In genomic region chr5:105139409-105140088, GRCm38 (mm10) we compare ENCODE assay signal across 10 mouse cellular contexts. TPM values are rescaled to one million over a fixed set of nuclear protein-coding genes. Genes with fewer than 3 reads are reported as not detected.
DNase-seq lines count a peak whose midpoint lies in the region; ATAC-seq and TF ChIP-seq lines count a peak whose summit lies in the region.
"Not testable (repeated sequence)": the region's sequence is repeated elsewhere in the genome, so short reads cannot be mapped to it uniquely, and the experiment has no call there.
"Had no signal": no experiment of that assay in that cellular context is flagged by ENCODE, and none has a peak within 500 bp of the region (broad histone marks: within the 10 kb centered on the region; RNA-seq: fewer than 3 reads in every experiment).

Gene Gbp9 (minus strand): TSS chr5:105139539.
Gene Gbp8 (minus strand): TSS chr5:105139540.
Gene Gbp4 (minus strand): TSS chr5:105139586.

- not testable (repeated sequence) for H3K27me3 ChIP-seq in heart, embryonic 16.5 days (ENCODE audit: control insufficient read depth, insufficient read depth, low read length); splenic B cell, adult 2 months (ENCODE audit: control insufficient read depth, insufficient read depth, low read length, poor library complexity, severe bottlenecking)

- intact Hi-C loops in gastrocnemius, adult 2 months (cut with DNase I), result loop anchor here (10.0 kb wide), 1 partner anchor 155 kb away; the partner anchor contains the start of gene Abcg3

- WGBS in heart, embryonic 16.5 days, result 13% methylated on average over 2 of the region's 2 CpGs

- not testable (repeated sequence) for TF ChIP-seq CTCF in gastrocnemius, adult 2 months (IDR thresholded peaks at IDR 0.05)

- not testable (repeated sequence) for H3K9ac ChIP-seq in heart, embryonic 16.5 days (ENCODE audit: low read length)

- H3K27ac ChIP-seq in gastrocnemius, adult 2 months, result peak within 1 kb of the TSS; percentile 75
- H3K27ac ChIP-seq in heart, embryonic 16.5 days (ENCODE audit: low read length), result not testable (repeated sequence)

- not testable (repeated sequence) for H3K9me3 ChIP-seq in heart, embryonic 16.5 days (replicated peaks; ENCODE audit: control insufficient read depth, low read length)

- peak within 1 kb of the TSS; percentile 60 for H3K4me3 ChIP-seq in gastrocnemius, adult 2 months
- peak within 1 kb of the TSS; percentile 30 for H3K4me3 ChIP-seq in heart, embryonic 16.5 days (ENCODE audit: low read length)

- DNase-seq in 416B (ENCODE audit: low read depth) (peak; percentile 30), ZHBTc4 (ENCODE audit: low read depth, low spot score) (peak; percentile 7)
- not testable (repeated sequence) for DNase-seq in gastrocnemius, adult 2 months
- peak; percentile 32 to 33 for DNase-seq in kidney, adult 8-10 months
- DNase-seq in lung, adult 18-20 months, result peak; percentile 36 to 43
- DNase-seq in splenic B cell, adult 2 months (ENCODE audit: low read depth, low spot score), result peak; percentile 83

- H3K36me3 ChIP-seq in heart, embryonic 16.5 days (ENCODE audit: control insufficient read depth, insufficient read depth); splenic B cell, adult 2 months (ENCODE audit: control insufficient read depth, insufficient read depth, low read length, poor library complexity, severe bottlenecking): not testable (repeated sequence)

- peak within 1 kb of the TSS; percentile 16 for H3K4me2 ChIP-seq in heart, embryonic 16.5 days (ENCODE audit: low read depth, low read length)

- peak; percentile 67 for ATAC-seq in heart, embryonic 16.5 days (replicated peaks; ENCODE audit: extremely low read depth, insufficient read depth, low FRiP score)
- ATAC-seq in megakaryocyte progenitor cell, adult 5-6 weeks (replicated peaks; ENCODE audit: poor library complexity), result peak; percentile 79

- H3K4me1 ChIP-seq in heart, embryonic 16.5 days (ENCODE audit: control insufficient read depth, insufficient read depth, low read length), result not testable (repeated sequence)

RNA-seq across cellular contexts. Expression of gene Gbp9, which starts in this region (rescaled TPM):
- total RNA-seq in gastrocnemius, adult 2 months (2021), result 1 to 10 TPM; 2.4 to 2.8 TPM
- 4.8 and 5.9 TPM in 2 replicates for polyA plus RNA-seq in heart, embryonic 16.5 days (2015; fragmentation: Nextera tagmentation; extraction: Ambion mirVana)
- 0.12 and 0.15 TPM in 2 replicates for total RNA-seq in megakaryocyte progenitor cell, adult 5-6 weeks (2015)
- 0.08 and 1.1 TPM in 2 replicates for total RNA-seq in megakaryocyte progenitor cell, adult 5-6 weeks (2017)

RNA-seq across cellular contexts. Expression of gene Gbp8, which starts in this region (rescaled TPM):
- not detected for total RNA-seq in gastrocnemius, adult 2 months (2021)
- polyA plus RNA-seq in heart, embryonic 16.5 days (2015; fragmentation: Nextera tagmentation; extraction: Ambion mirVana), result 3.6 and 7.8 TPM in 2 replicates
- total RNA-seq in megakaryocyte progenitor cell, adult 5-6 weeks (2015), result 0.78 TPM in 1 of 2 replicates, not detected in the other
- 0.14 and 0.46 TPM in 2 replicates for total RNA-seq in megakaryocyte progenitor cell, adult 5-6 weeks (2017)
- total RNA-seq: layer of hippocampus, postnatal 36 days had no signal
- polyA plus RNA-seq: limb, embryonic 12.5 days had no signal

RNA-seq across cellular contexts. Expression of gene Gbp4, which starts in this region (rescaled TPM):
- total RNA-seq in gastrocnemius, adult 2 months (2021), result 1 to 10 TPM; 1.2 to 2.7 TPM
- 5.0 and 9.5 TPM in 2 replicates for polyA plus RNA-seq in heart, embryonic 16.5 days (2015; fragmentation: Nextera tagmentation; extraction: Ambion mirVana)
- total RNA-seq in megakaryocyte progenitor cell, adult 5-6 weeks (2015), result 0.12 and 0.15 TPM in 2 replicates
- total RNA-seq in megakaryocyte progenitor cell, adult 5-6 weeks (2017), result 0.08 TPM in 1 of 2 replicates, not detected in the other
